Mouse (Mus musculus) CH12F3 (cell line): ENCODE measurements around the gene Dhx35.

ENCODE experiments used
- in situ Hi-C: fragments of 300-500 bp; cut with MboI; formaldehyde crosslinking; loops from 2 replicates; pipeline ENCODE4 v1.14.3; 2020; ENCODE audit warnings: low sequenced_read_pairs

Dhx35 gene

DNA sequence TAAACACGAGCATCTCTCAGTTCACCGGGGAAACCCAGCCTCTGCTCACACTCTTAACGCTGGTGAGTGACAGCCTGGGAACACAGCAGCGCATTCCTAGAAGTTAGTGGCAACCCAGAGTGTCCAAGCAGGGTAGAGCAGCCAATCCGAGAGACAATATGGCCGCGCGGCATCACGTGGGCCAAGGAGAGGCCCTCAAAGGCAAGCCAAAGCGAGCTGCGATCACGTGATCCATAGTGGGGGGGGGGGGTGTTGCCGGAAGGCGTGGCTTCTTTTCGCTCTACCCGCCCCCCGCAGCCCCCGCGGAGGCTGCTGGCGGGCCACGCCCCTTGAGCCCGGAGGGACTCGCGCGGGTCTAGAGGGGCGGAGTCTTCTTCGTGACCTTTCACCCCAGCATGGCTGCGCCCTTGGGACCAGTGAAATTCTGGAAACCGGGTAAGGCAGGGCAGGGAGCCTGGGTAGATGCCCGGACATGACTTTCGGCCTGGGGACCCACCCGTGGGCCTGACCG, at the start of gene Dhx35:
Gene Dhx35 (plus strand): TSS at position 314 of the 511 bp plus-strand sequence.
- in situ Hi-C loops: no loop called here

DNA sequence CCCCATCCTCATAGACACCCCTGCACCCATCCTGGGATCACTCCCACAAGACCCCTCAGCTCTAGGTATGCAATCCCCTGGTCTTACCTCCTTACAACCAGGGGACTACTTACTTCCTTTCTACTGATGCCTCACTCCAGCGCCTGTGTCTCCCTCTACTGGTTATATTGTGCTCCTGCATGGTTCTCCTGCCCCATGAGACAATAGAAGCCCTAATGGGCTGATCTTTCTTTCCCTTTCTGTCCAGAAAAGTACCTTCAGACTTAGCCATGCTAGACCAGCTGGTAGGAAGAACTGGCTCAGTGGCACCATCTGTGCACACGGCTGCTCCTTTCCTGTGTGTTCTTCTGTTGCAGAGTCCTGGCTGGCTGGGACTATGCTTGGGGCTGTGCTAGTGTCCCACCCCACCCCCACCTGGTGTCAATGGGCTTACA, 49.5 kb upstream of the Dhx35 start:
- in situ Hi-C loops: no loop called here

DNA sequence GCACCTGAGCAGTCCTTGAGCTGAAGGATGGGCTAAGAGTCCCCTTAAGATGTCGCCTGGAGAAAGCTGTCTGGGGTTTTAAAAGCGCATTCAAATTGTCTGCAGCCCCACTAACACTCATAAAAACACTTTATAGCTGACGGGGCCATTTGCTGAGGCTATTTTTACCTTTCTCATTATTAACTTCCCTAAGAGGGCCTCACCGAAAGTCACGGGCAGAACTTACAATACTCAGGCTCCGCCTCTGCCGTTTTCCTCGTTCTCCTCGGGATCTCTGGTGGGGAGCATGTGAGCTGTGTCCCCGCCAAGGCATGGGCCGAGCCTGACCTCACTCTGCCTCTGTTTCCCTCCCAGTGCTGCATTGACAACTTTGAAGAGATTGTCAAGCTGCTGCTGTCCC, 48.4 kb upstream of the Dhx35 start:
- in situ Hi-C loops: no loop called here

DNA sequence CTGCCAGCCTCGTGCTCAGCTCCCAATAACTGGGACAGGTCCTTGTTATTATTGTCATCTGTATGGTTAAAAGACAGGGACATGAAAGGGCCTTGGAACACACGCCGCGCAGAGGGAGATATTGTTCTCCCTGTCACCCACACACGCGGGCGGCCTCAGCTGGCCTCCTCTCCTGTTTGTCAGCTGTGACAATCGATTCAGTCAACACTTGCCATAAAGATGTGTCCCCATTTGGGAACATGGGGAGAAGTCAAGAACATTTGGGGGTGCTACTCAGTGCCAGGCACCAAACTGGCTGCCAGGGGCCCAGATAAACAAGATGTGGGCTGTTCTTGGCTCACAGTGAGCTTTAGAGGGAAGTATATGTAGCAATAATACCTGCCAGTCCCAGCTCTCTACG, 45.2 kb upstream of the Dhx35 start:
- in situ Hi-C loops: no loop called here

DNA sequence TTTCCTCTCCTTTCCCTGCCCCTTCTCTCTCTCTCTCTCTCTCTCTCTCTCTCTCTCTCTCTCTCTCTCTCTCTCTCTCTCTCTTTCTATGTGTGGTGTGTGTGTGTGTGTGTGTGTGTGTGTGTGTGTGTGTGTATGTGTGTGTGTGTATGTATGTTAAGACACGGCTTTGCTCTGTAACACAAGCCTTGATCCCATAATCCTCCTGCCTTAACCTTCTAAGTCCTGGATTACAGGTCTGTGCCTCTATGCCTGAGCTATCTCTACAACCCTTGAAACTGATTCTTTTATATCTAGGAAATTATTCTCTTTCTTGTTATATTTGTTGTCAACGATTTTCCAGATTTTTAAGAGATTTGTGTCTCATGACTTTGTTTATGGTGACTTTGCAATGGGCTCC, 34.4 kb upstream of the Dhx35 start:
- in situ Hi-C loops: no loop called here

DNA sequence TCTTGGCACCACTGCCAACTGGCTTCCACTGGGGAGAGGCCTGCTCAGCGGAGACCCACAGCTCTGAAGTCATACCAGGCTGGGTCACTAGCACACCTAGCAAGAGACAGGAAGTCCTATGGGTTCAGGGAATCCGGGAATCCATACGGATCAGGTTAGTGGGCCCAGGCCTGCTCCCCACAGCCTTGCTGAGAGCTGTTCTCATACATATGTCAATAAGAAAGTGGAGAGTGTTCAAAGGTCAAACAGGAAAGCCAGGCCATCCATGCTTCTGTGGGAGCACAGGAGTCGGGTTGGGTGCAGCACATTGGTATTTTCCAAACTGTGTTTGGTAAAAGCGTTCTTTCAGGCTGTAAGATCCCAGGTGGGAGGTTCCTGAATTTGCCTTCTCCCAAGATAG, 32.3 kb upstream of the Dhx35 start:
- in situ Hi-C loops: no loop called here

DNA sequence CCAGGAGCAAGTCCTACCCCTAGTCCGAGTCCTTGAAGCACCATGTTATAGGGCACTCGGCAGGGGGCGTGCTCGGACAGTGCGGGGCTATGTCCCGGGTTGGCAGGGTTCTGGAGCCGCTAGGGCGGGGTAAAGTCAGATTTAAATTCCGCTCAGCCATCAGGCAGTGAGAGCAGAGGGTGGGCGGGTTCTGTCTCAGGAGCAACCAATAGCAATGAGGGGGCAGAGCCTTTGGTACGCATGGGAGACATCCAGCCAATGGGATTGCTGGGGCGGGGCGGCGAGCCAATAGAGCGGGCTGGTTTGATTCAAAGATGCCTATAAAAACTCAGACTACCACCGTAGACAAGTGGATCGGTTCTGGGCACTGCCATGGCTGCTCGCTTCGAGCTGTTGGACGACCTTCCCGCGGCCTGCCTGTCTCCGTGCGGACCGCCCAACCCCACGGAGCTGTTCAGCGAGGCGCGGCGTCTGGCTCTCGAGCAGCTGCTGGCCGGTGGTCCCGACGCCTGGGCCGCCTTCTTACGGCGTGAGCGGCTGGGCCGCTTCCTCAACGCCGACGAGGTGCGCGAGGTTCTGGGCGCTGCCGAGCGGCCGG, 26.8 kb upstream of the Dhx35 start, which contains the start of gene Fam83d:
Gene Fam83d (plus strand): TSS at position 352 of the 598 bp plus-strand sequence.
- in situ Hi-C loops: no loop called here

DNA sequence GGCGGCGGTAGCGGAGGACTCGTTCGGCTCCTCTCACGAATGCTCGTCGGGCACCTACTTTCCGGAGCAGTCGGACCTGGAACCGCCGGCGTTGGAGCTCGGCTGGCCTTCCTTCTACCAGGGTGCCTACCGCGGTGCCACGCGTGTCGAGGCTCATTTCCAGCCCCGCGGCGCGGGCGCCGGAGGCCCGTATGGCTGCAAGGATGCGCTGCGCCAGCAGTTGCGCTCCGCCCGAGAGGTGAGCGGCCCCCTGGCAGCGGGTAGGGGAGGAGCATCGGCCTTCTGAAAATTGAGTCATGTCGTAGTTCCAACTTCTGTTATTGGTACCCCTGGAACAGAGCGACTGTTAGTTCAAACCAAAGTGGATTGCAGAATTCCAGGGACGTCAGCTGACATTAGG, 26.3 kb upstream of the Dhx35 start:
- in situ Hi-C loops: no loop called here

DNA sequence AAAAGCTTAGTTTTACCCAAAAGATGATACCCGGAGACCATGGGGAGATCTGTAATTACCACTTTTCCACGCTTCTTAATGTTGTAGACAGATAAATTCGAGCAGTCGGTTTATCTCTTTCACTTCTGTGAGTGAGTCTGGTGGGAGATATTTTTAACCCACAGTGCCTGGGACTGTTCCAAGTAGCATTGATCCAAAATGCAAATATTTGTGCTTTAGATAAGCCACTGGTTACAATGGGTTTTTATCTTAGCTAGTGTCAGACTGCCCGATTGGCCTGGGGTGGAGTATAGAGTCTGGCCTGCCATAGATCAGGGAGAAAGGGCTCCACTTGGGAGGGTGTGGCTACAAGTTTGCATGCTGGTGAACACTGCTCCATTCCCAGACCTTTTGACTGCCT, 25.8 kb upstream of the Dhx35 start:
- in situ Hi-C loops: no loop called here

DNA sequence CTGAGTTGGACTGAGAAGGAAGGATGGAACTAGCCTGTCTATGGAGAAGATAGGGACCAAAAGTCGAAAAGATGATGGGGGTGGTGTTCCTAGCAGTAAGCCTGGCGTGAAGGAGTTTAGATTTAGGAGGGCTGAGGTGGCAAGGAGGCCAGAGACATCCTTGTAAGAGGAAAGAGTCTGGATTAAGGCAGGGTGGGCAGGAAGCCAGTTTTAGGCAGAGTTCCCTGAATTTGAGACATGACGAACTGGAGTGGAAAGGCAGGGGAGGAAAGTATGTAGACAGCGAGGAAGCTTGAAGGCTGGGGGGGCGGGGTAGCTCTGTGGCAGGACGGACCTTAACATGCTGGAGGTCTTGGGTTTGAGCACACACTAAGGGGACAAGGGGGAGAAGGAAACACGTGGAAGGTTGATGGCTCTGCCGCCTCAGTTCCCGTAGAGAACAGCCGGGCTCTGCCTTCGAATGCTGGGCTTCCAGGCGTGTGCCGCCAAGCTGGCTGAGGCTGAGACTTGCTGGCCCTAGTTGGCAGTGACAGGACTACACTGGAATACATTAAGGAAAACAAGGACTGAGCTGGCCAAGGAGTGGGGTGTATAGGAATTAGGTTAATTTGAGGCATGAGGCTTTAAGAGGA, 24.4 kb upstream of the Dhx35 start:
- in situ Hi-C loops: no loop called here

DNA sequence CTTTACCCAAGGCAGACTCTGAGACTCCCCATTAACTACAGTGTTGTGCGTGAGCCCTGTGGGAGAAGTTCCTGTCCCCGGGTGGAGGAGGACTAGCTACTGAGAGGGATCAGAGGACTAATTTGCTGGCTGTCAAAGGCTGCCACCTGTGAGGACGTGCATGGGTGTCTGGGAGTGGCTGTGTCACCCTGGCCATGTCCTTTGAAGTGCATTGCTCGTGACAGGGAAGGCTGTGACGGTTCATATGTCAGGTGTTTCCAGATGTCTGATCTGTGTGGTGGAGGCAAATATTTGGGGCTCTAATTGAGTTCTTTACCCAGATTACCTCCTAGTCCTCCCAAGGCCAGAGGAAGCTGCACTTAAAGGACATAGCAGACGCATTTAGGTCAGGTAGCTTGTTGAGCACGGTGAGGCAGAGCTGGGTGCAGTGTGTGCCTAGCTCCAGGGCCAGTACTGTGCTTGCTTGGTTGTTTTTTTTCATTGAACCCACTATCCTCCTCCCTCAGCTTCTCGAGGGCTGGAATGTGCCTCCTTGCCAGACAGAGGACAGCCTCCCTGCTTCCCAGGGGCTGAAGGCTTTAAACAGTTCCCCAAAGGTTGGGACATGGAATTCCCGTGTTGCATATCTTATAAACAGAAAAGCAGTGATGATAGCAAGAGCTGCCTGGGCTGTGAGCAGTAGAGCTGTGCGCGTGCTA, 23.4 kb upstream of the Dhx35 start:
- in situ Hi-C loops: no loop called here

DNA sequence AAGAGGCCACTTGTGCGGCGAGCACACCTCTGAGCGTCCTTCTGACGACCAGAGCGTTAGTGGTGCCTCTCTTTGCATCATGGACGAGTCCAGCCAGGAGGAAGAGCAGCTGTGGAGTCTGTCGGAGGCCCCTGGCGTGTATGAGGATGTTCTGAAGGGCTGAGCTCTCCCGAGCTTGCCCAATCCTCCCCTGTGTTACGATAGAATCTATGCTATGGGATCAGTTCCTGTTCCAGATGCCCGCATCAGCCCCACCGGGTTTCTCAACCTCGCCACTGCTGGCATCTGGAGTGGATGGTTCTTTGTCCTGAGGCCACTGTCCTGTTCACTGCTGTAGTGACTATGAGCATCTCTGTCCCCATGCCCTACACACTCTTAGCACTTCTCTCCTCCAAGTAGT, 21.8 kb upstream of the Dhx35 start:
- in situ Hi-C loops: no loop called here

DNA sequence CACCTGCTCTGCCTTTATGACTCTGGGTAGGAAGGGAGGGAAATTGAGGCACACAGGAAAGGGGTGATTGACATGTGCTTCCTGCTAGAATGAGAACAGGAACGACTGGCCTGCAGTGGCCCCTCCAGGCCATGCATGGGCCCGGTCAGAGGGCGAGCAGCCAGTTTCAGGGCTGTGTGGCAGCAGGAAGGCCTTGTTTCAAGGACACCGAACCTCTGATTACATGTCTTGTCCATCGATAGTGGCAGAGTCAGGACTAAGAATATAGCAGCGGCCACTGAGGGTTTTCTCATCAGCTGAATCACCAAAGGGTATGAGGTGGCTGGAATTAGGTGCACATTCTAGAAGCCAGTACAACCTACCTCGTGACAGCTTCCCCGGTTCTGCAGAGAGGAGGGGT, 19.7 kb upstream of the Dhx35 start:
- in situ Hi-C loops: no loop called here

DNA sequence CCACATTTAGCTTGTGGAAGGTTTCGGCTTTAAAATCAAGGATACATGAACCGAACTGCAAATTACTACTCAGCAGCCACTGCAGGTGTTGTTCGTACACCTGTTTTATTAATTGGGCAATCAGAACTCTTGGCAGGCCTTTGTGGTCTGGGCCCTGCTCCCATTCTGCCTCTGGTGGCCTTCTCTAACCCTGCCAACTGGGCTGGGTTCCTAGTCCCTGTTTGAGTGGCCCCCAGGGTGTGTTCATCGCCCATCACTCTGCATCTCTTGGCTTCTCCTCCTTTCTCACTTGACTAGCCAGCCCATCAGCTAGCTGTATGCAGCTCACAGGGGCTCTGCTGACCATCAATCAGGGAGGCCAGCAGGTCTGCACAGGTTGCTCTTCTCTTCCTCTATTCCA, 17.9 kb upstream of the Dhx35 start:
- in situ Hi-C loops: no loop called here

DNA sequence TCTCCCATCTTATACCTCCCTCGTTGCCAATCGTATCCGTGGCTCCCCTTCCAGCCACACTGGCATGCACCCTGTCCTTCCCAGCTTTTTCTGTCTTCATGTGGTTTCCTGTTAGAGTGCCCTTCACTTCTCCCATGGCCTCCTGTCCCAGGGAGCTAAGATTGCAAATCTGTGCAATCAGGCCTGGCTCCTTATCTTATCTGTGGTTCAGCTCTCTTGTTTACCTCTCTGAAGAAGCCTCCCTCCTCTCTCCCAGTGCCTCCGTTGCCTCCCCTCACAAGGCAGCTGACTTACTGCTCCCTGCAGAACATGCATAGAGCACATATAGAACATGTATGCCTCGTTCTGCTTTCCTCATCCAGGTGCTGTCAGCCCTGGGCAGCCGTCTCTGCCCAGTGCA, 17.1 kb upstream of the Dhx35 start:
- in situ Hi-C loops: no loop called here

DNA sequence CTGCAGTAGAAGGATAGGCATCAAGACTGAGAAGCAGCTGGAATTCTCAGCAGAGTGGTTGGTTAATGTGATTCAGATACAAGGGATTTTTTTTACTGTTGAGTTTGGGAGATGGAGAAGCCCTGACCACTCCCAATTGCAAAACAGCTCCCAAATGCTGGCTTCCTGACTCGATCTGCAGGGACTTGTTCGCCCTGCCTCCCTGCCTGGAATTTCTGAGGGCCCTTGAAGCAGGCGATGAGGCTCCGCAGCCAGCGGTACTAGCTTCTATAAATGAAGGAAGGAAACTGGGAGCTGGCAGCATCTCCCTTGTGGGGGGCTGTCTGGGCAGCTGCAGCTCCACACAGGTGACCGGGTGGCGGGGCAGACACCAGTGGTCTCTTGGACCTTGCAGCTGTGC, 16.3 kb upstream of the Dhx35 start:
- in situ Hi-C loops: no loop called here

DNA sequence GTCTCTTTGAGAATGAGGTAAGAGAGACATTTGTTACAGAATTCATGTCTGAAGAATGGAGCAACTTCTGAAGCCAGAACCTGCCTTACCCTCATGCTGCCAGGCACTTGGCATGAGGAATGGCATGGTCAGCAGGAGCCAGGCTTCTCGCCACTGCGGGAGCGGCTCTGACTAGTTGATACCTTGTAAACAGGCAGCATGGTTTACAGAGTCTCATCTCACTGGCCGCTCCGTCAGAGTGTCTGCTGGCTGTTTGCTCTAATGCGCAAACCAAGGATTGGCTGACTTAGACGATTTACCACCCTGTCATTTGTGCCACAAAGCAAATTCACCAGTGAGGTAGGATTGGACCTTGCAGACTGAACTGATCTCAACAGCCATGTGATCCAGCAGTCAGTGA, 13.5 kb upstream of the Dhx35 start:
- in situ Hi-C loops: no loop called here

DNA sequence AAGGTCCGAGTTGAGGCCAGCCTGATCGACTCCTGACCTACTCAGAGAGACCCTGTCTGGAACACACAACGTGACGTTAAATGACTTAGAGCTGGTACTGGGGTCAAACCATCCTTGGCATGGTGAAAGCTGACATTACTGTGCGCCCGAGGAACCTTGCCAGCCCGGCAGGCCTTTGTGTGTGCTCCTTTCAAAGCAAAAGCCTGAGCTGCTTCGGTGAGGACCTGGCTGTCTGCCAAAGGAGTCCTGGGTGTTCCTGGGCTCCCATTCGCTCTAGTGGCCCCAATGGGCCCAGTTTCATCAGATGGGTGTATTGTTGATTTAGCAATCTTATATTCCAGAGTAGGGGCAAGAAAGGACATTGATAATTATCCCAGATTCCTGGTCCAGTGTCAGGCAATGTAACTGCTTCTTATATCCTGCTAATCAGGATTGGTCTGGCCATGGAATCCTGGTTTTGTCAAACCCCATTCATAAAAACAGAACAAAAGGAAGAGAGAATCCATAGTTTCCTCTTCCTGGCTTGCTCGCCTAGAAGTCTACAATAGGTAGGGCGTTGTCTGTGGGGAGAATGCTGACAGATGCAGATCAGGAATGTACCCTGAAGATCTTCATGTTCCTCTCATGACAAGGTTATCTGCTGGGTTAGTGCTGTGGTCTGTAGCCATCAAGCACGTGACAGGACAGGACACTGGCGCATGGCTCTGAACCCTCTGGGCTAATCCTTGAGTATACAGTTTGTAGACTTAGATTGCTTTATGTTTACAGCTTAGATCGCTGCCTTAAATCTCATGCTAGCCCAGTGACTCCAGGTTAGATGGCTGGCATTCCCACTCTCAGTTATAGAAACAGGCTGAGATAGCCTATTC, 7.4 kb upstream of the Dhx35 start:
- in situ Hi-C loops: no loop called here

DNA sequence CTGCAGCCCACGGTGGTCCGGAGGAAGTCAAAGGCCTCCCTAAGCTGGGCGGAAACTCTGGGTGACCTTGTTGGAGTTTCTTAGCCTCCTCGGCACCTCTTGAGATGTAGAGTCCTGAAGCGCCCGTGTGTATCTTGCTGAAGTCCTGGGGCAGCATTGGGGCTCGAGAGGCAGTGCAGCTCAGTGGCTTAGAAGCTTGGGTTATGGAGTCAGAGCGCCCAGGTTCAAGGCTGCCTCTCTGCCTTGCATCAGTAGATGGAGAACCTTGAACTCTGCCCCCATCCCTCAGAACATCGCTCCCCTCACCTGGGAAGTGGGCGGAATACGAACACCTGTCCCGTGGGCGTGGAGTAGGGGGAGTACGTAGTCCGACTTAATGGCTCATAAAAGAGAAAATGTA, 436 bp downstream of the Dhx35 start:
- in situ Hi-C loops: no loop called here

DNA sequence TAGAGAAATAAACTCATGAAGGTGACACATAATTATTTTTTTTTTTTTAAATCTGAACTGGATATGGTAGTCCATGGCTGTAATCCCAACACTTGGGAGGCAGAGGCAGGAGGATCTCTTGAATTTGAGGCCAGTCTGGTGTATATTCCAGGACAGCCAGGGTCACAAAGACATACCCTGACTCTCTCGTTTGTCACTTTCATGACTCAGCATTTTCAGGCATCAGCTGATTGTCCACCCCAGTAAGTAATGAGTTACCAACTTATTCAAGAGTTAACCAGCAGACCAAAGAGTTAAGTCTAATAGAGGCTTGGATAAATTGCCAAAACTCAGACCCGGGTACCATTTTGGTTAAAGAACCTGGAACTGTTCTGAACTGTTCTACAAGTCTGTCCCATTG, 1.3 kb downstream of the Dhx35 start:
- in situ Hi-C loops: no loop called here

DNA sequence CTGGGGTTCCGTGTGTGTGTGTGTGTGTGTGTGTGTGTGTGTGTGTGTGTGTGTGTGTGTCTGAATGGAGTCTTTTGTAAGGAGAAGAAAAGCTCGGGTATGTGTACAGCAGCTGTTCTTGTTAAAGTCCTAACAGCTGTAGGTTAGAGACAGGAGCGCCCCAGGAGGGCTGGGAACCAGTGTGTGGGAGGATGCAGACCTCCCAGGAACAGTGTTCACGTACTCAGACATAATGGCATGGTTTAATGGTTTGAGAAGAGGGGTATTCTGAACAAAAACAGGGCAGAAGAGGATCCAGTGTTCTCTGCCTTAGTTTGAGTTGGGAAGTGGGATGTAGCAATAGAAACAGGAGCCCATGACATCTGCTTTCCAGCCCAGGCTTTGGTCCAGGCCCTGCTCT, 4.7 kb downstream of the Dhx35 start:
- in situ Hi-C loops: no loop called here
